Mouse (Mus musculus): ENCODE measurements around the gene Srr. TPM values are rescaled to one million over a fixed set of nuclear protein-coding genes. Genes with fewer than 3 reads are reported as not detected.

Gene Srr
- 16.8 and 17.3 TPM in 2 replicates for polyA plus RNA-seq (2015; fragmentation: Nextera tagmentation; extraction: Ambion mirVana)

DNA sequence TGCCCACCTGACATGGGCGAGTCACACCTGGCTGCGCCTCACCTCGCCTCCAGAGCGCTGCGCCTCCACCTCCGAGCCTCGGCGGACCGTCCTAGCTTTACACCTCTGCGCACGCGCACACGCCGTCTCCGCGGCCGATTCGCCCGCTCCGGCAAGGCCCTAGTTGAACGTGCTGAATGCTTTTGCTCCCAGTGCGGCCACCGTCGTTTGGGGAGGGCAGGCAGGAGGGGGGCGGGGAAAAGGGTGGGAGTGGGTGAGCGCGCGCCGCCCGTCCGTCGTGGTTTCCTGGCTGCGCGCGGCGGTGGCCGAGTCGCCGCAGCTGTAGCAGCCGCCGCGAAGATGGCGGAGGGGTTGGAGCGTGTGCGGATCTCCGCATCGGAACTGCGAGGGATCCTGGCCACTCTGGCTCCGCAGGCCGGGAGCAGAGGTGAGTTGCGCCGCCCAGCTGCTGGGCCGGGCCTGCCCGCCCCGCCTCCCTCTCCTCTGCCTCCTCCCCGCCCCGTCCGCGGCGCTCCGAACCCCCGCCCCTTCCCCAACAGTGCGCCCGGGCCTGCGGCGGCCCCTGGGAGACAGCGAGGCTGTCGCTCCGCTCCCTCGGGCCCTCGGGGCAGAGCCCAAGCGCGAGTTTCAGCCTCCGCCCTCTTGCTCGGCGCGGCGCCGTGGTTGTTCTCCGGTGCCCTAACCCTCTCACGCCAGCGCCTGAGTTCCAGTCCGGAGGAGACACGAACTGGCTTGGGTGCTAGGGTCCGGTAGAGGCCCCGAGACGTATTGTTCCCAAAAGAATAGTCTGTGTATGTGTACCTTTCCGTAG is at the start of gene Srr, which contains the start of gene Smg6:
Gene Srr, minus strand, starts transcription at position 372 of the 811 bp plus-strand sequence.
Gene Smg6, plus strand, starts transcription at position 247 of the 811 bp plus-strand sequence.
- Histone ChIP-seq H3K4me1 (peaks cover 12% of the 10 kb centered on the region), H3K27me3 (replicated peaks) (no peaks in the 10 kb centered on the region), H3K9ac (peak within 1 kb of the TSS; percentile 90), H3K9me3 (no peaks in the 10 kb centered on the region), H3K27ac (peak within 1 kb of the TSS; percentile 100), H3K4me3 (replicated peaks) (peak within 1 kb of the TSS; percentile 82), H3K36me3 (peaks cover 8% of the 10 kb centered on the region; the same call in 1 of the 2 replicates), H3K4me2 (peak within 1 kb of the TSS; percentile 64)
- ATAC-seq (ENCODE audit: insufficient read depth, low FRiP score, low read depth): peak; percentile 96
- under 1% methylated on average over 78 of the region's 88 CpGs for WGBS

DNA sequence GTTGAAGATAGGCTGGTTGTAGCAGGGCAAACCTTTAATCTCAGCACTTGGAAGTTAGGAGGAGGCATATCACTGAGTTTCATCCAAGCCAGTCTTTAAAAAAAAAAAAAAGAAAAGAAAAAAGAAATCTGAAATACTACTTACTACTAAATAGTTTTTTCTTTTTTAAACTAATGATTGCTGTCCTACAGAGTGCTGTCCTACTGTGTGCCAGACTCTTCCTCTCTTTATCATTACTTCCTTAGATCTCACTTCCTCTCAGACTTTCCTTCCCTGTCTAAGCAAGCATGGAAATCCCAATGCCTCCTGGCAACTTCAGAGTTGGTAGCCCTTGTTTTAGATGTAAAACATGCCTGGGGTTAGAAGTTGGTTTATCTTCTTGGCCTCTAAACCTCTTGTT is 48.9 kb upstream of the Srr start:
- H3K27me3 ChIP-seq (replicated peaks): no peaks in the 10 kb centered on the region
- H3K4me2 ChIP-seq: no peak overlapping the region
- no peaks in the 10 kb centered on the region for H3K36me3 ChIP-seq
- ATAC-seq (ENCODE audit: insufficient read depth, low FRiP score, low read depth): no peak
- H3K4me3 ChIP-seq (replicated peaks): no peak overlapping the region
- H3K9me3 ChIP-seq: no peaks in the 10 kb centered on the region
- H3K27ac ChIP-seq: no peak overlapping the region
- H3K4me1 ChIP-seq: no peaks in the 10 kb centered on the region
- no peak overlapping the region for H3K9ac ChIP-seq

DNA sequence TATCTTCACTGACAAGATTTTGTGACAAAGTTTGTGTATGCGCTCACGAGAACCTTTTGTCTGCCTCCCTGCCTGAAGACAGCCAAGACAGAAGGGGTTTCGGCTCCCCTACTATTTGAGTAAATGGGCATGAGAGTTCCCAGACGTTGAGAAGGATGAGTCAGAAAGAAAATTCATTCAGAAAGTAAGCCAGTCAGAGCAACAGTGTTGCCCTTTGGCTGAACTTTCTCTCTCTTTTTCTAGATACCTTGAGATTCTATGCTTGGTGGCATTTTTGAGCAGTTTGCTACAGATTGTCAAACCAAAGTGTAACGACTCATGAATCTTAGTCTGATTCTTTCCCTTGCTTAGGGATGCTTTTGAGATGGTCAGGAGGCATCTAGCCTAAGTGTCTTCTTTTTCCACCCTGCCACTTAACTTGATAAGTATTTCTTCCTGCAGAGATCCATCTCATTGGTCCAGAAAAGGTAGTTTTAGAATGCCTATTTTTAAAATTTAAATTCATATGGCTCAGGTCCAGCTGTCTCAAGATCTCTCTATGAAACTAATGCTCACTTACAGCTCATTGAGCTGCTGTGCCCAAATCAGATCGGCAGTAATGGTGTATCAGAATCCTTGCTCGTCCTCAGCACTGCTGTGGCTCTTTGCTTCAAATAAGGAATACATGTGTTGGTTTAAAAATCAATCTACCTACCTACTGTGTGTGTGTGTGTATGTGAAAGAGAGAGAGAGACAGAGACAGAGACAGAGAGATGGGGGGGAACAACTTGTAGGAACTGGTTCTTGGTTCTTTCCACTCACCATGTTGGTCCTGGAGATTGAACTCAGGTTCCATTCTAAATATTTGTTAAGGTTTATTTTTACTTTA is 47.8 kb upstream of the Srr start:
- no peaks in the 10 kb centered on the region for H3K27me3 ChIP-seq (replicated peaks)
- ATAC-seq (ENCODE audit: insufficient read depth, low FRiP score, low read depth): no peak
- H3K4me3 ChIP-seq (replicated peaks): no peak overlapping the region
- no peaks in the 10 kb centered on the region for H3K36me3 ChIP-seq
- H3K4me1 ChIP-seq: no peaks in the 10 kb centered on the region
- H3K9ac ChIP-seq: no peak overlapping the region
- H3K9me3 ChIP-seq: no peaks in the 10 kb centered on the region
- 74% methylated on average over 7 of the region's 7 CpGs for WGBS
- no peak overlapping the region for H3K4me2 ChIP-seq
- H3K27ac ChIP-seq: no peak overlapping the region

DNA sequence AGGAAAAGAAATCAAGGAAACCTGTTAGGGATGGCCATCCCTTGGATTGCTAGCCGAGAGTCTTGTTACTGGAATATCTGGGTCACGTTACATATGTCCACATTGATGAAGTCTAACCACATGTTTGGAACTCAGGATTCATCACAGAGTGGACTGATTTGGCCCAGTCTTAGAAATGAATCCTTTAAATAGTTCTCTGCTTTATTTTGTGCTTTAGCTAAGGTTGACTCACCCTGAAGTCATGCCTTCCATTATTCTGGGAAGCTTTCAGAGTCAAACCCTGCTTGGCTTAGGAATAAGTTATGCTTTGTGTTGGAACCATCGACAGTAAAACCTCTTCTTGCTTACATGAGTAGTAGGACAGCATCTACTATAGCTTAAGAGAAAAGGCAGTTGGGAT is 39.8 kb upstream of the Srr start:
- Histone ChIP-seq H3K27ac (no peak overlapping the region), H3K4me2 (no peak overlapping the region), H3K27me3 (replicated peaks) (no peaks in the 10 kb centered on the region), H3K9ac (no peak overlapping the region), H3K36me3 (no peaks in the 10 kb centered on the region), H3K4me3 (replicated peaks) (no peak overlapping the region), H3K4me1 (0 out of 2 replicates have a peak, but pooled peaks cover 2% of the 10 kb centered on the region), H3K9me3 (no peaks in the 10 kb centered on the region)
- 88% methylated on average over 3 of the region's 3 CpGs for WGBS
- ATAC-seq (ENCODE audit: insufficient read depth, low FRiP score, low read depth): no peak

DNA sequence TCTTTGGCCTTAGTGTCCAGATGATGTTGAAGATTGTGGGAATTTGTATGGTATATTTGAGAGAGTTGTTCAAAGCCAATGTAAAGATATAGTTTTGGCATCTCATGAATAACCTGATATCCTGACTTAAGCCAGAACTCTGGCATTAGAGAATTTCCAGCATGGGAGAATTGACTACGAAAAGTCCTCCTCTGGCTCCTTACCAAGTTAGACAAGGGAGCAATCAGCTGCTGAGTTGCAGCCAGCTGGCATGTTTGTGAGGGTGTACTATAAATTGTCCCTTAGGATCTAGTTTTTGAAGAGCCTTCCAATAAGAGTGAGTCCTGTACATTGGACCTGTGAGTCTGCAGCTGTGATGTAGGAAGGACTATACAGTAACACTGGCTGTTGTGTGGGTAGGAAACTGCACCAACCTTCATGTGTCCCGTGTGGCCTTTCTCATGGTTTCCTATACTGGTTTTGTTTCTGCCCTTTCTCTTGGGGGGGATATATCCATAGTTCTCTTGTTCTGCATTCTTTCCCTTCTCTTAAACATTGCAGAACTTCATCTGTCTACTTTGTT is 37.2 kb upstream of the Srr start:
- no peak for ATAC-seq (ENCODE audit: insufficient read depth, low FRiP score, low read depth)
- H3K36me3 ChIP-seq: no peaks in the 10 kb centered on the region
- H3K27me3 ChIP-seq (replicated peaks): no peaks in the 10 kb centered on the region
- H3K4me2 ChIP-seq: 0 out of 2 replicates have a peak overlapping the region, but pooled peaks have one; percentile 5
- H3K9ac ChIP-seq: no peak overlapping the region
- H3K27ac ChIP-seq: peak overlapping the region; percentile 40; the same call in 1 of the 2 replicates
- no peak overlapping the region for H3K4me3 ChIP-seq (replicated peaks)
- WGBS: 62% methylated on average over 2 of the region's 2 CpGs
- H3K4me1 ChIP-seq: 0 out of 2 replicates have a peak, but pooled peaks cover 2% of the 10 kb centered on the region
- no peaks in the 10 kb centered on the region for H3K9me3 ChIP-seq

DNA sequence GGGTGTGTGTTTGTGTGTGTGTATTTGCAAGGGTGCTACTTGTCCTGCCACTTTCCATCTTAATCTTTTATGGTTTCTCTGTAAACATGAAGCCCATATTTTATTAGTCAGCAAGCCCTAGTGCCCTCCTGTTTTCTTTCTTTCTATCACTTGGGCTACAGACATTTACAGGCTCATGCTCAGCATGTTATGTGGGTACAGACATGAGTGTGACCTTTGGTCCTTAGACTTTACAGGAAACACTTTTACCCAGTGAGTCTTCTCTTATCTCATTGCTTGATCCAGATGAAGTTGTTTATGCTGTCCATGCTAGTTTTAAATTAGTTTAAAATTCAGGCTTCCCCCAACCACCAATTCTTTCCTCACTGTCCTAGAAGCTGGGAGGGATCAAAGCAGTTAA is 36.2 kb upstream of the Srr start:
- no peak overlapping the region for H3K4me2 ChIP-seq
- no peak overlapping the region for H3K4me3 ChIP-seq (replicated peaks)
- no peaks in the 10 kb centered on the region for H3K27me3 ChIP-seq (replicated peaks)
- H3K36me3 ChIP-seq: no peaks in the 10 kb centered on the region
- no peaks in the 10 kb centered on the region for H3K9me3 ChIP-seq
- H3K27ac ChIP-seq: no peak overlapping the region
- no peak for ATAC-seq (ENCODE audit: insufficient read depth, low FRiP score, low read depth)
- H3K4me1 ChIP-seq: 0 out of 2 replicates have a peak, but pooled peaks cover 2% of the 10 kb centered on the region
- H3K9ac ChIP-seq: no peak overlapping the region

DNA sequence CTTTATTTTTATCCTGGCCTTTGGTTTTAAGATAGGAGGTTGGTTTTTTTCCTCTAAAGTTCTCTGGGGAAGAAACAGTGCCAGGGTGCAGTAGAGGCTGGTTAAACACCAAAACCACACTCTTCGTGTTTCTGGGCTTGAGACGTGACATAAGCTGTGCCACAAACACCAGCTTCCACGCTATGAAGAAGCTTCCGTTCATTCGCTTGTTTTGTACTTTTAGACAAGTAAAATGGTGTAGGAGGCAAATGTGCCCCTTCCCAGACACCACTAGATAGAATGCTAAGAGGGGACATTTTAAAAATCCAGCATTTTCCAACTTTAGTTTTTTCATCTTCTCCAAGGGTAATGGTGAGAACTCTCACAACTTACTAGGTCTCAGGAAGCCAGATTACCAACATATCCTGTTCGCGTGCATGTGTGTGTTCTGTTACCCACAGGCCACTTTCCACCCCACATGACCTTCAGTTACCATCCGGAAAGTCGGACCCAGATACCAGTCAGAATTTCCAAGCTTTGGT is 34.3 kb upstream of the Srr start:
- Histone ChIP-seq H3K4me3 (replicated peaks) (no peak overlapping the region), H3K27ac (no peak overlapping the region), H3K9ac (no peak overlapping the region), H3K36me3 (no peaks in the 10 kb centered on the region), H3K4me1 (0 out of 2 replicates have a peak, but pooled peaks cover 2% of the 10 kb centered on the region), H3K4me2 (no peak overlapping the region), H3K9me3 (no peaks in the 10 kb centered on the region), H3K27me3 (replicated peaks) (no peaks in the 10 kb centered on the region)
- WGBS: 92% methylated on average over 9 of the region's 9 CpGs
- no peak for ATAC-seq (ENCODE audit: insufficient read depth, low FRiP score, low read depth)

DNA sequence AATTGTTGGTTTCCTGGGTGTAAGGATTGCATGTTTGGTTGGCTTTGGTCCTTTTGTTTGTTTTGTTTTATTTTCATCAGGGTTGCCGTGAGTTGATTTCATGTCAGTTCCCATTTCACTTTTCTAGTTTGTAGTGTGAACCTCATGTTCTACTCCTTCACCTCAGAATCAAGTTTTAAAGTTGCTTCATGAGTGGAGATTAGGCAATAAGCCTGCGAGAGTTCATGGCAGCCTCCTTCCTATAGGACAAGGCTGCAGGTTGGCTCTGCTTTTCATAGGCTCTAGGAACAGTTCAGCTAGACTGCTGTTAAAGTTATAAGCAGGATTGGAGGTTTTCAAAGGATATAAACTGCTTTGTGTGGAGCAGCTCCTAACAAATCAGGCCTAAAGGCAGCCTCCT is 33.8 kb upstream of the Srr start:
- no peak overlapping the region for H3K9ac ChIP-seq
- H3K27me3 ChIP-seq (replicated peaks): no peaks in the 10 kb centered on the region
- WGBS: 68% methylated on average over 2 of the region's 2 CpGs
- ATAC-seq (ENCODE audit: insufficient read depth, low FRiP score, low read depth): no peak
- H3K27ac ChIP-seq: no peak overlapping the region
- no peak overlapping the region for H3K4me3 ChIP-seq (replicated peaks)
- H3K36me3 ChIP-seq: no peaks in the 10 kb centered on the region
- H3K4me1 ChIP-seq: 0 out of 2 replicates have a peak, but pooled peaks cover 2% of the 10 kb centered on the region
- no peak overlapping the region for H3K4me2 ChIP-seq
- no peaks in the 10 kb centered on the region for H3K9me3 ChIP-seq

DNA sequence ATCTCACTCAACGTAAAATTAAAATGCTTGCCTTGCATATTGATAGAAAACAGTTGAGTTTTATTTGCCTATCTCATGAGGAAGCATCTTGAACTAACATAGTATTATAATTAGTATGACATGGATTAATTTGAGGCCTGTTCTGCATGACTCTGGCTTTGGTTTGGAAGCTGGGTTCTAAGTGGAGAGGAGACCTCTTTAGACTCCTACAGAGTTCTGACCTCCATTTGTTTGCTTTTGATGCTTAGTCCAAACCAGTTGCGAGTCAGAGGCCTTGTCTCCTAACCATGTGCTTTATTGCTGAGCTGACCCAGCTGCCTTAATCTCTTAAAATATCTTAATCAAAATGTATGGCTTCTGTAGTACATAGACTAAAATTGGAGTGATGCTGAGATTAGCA is 31.9 kb upstream of the Srr start:
- H3K4me1 ChIP-seq: 0 out of 2 replicates have a peak, but pooled peaks cover 2% of the 10 kb centered on the region
- no peaks in the 10 kb centered on the region for H3K9me3 ChIP-seq
- no peak overlapping the region for H3K9ac ChIP-seq
- 76% methylated on average over 2 of the region's 2 CpGs for WGBS
- H3K27ac ChIP-seq: no peak overlapping the region
- H3K27me3 ChIP-seq (replicated peaks): no peaks in the 10 kb centered on the region
- no peak for ATAC-seq (ENCODE audit: insufficient read depth, low FRiP score, low read depth)
- no peak overlapping the region for H3K4me3 ChIP-seq (replicated peaks)
- H3K36me3 ChIP-seq: no peaks in the 10 kb centered on the region
- H3K4me2 ChIP-seq: no peak overlapping the region

DNA sequence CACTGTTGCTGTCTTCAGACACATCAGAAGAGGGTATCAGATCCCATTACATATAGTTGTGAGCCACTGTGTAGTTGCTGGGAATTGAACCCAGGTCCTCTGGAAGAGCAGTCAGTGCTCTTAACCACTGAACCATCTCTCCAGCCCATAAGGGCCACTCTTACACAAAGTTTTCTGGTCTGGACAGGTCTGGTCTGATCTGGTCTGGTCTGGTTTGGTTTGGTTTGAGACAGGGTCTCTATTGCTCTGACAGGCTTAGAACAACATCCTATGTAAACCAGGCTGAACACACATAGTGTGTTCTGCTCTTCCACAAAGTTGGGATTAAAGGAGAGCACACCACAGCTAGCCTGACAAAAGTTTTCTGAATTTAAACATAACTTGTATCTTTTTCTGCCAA is 30.3 kb upstream of the Srr start:
- H3K9me3 ChIP-seq: no peaks in the 10 kb centered on the region
- no peaks in the 10 kb centered on the region for H3K27me3 ChIP-seq (replicated peaks)
- H3K4me1 ChIP-seq: no peaks in the 10 kb centered on the region
- H3K27ac ChIP-seq: no peak overlapping the region
- 0 out of 2 replicates have a peak, but pooled peaks cover 4% of the 10 kb centered on the region for H3K36me3 ChIP-seq
- ATAC-seq (ENCODE audit: insufficient read depth, low FRiP score, low read depth): no peak
- no peak overlapping the region for H3K4me3 ChIP-seq (replicated peaks)
- no peak overlapping the region for H3K4me2 ChIP-seq
- H3K9ac ChIP-seq: no peak overlapping the region

DNA sequence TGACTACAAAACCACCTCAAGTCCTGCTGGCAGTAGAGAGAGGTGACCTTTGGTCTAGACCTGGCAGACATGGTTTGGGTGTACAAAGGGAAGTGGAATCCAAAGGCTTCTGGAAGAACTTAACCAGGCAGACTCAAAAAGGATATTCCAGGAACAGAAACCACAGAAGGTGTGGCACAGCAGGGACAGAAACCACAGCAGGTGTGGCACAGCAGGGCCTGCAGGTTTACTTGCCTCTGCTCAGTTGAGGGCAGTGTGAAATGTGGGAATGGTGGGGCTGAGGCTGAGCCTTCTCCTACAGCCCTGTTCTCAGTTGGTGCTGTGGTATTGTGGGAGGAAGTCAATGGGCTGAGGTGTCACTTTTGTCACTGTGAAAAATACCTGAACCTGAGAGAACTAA is 29.2 kb upstream of the Srr start:
- Histone ChIP-seq H3K36me3 (0 out of 2 replicates have a peak, but pooled peaks cover 4% of the 10 kb centered on the region), H3K9me3 (no peaks in the 10 kb centered on the region), H3K27me3 (replicated peaks) (no peaks in the 10 kb centered on the region), H3K4me1 (no peaks in the 10 kb centered on the region), H3K4me2 (no peak overlapping the region), H3K4me3 (replicated peaks) (no peak overlapping the region), H3K27ac (peak overlapping the region; percentile 70), H3K9ac (no peak overlapping the region)
- ATAC-seq (ENCODE audit: insufficient read depth, low FRiP score, low read depth): peak; percentile 47; the same call in 1 of the 2 replicates

Measured in stomach, embryonic 15.5 days (tissue).